Mouse (Mus musculus): ENCODE measurements around the gene Rps13. TPM values are rescaled to one million over a fixed set of nuclear protein-coding genes. Genes with fewer than 3 reads are reported as not detected.
"Not testable (repeated sequence)": the region's sequence is repeated elsewhere in the genome, so short reads cannot be mapped to it uniquely, and the experiment has no call there.

Rps13 gene
- polyA plus RNA-seq (2014; fragmentation: Nextera tagmentation; extraction: Ambion mirVana) = 957 and 981 TPM in 2 replicates

DNA sequence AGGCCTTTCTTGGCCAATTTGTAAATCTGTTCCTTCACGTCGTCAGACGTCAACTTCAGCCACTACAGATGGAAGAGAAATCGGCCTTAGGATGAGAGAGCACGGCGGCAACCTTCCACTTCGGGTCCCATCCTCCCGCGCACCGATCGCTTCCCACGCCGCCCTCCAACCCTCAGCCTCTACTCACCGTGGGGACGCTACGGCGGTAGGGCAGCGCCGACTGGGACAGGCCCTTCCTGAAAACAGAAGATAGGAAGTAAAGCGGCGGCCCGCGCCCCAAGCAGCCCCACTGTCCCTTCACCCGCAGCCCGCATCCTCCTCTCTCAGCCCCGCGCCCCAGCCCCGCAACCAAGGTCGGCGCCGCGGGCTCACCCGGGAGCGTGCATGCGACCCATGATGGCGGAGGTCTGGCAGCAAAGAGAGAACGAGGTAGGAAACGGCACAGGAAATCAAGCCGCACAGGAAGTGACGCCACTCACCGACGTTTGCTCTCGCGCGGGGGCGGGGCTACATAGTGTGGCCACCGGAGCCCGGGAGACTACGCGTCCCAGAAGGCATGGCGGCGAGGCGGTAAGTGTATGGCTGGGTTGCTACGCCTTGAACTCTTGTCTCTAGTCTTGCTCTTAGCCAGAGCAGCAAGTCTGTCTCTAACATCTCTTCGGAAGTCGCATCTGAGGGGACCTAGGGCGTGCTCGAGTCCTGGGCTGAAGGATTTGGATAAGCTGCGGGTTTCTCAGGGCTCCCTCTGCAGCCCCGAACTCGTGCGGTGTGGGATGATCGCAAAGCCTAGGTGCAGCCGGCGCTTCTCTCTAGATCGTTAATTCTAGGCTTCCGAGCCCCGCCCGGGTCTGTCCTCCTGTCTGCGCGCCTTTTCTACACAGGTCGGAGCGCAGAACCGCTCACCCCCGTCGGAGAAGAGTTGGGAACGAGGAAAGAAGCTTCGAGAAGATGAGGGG is at the start of gene Rps13:
Gene Rps13 (minus strand): TSS at position 483 of the 956 bp plus-strand sequence.
- DNase-seq (ENCODE audit: low spot score) (peak; percentile 98), ATAC-seq (ENCODE audit: insufficient number of reproducible peaks, low FRiP score, low TSS enrichment, low read depth) (peak; percentile 98)
- under 1% methylated on average over 78 of the region's 78 CpGs for WGBS
- Histone ChIP-seq H3K9ac (ENCODE audit: low read length) (peak within 1 kb of the TSS; percentile 83), H3K4me1 (ENCODE audit: control insufficient read depth, insufficient read depth, low read length) (0 out of 2 replicates have a peak, but pooled peaks cover 2% of the 10 kb centered on the region), H3K4me2 (ENCODE audit: low read depth, severe bottlenecking) (peak within 1 kb of the TSS; percentile 62), H3K27me3 (ENCODE audit: control insufficient read depth, insufficient read depth, low read length) (no peaks in the 10 kb centered on the region), H3K4me3 (ENCODE audit: low read depth, low read length) (peak within 1 kb of the TSS; percentile 67), H3K27ac (replicated peaks; ENCODE audit: low read depth, low read length) (peak within 1 kb of the TSS; percentile 10; the same call in 1 of the 2 replicates), H3K9me3 (ENCODE audit: control insufficient read depth, low read length) (no peaks in the 10 kb centered on the region), H3K36me3 (ENCODE audit: control insufficient read depth, insufficient read depth, low read length) (peaks cover 13% of the 10 kb centered on the region)

DNA sequence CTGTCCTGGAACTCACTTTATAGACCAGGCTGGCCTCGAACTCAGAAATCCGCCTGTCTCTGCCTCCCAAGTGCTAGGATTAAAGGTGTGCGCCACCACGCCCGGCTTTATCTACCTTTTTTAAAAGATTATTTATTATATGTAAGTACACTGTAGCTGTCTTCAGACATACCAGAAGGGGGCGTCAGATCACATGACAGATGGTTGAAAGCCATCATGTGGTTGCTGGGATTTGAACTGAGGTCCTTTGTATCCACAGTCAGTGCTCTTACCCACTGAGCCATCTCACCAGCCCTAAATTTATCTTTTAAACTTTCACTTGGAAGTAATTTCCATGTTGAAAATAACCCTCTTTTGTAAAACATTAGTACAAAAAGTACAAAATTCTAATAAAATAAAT is 45.2 kb upstream of the Rps13 start:
- not testable (repeated sequence) for H3K4me1 ChIP-seq (ENCODE audit: control insufficient read depth, insufficient read depth, low read length); H3K36me3 ChIP-seq (ENCODE audit: control insufficient read depth, insufficient read depth, low read length); H3K9me3 ChIP-seq (ENCODE audit: control insufficient read depth, low read length); H3K27me3 ChIP-seq (ENCODE audit: control insufficient read depth, insufficient read depth, low read length); DNase-seq (ENCODE audit: low spot score); ATAC-seq (ENCODE audit: insufficient number of reproducible peaks, low FRiP score, low TSS enrichment, low read depth); H3K9ac ChIP-seq (ENCODE audit: low read length); H3K27ac ChIP-seq (replicated peaks; ENCODE audit: low read depth, low read length); H3K4me2 ChIP-seq (ENCODE audit: low read depth, severe bottlenecking); H3K4me3 ChIP-seq (ENCODE audit: low read depth, low read length)
- 91% methylated on average over 6 of the region's 6 CpGs for WGBS

DNA sequence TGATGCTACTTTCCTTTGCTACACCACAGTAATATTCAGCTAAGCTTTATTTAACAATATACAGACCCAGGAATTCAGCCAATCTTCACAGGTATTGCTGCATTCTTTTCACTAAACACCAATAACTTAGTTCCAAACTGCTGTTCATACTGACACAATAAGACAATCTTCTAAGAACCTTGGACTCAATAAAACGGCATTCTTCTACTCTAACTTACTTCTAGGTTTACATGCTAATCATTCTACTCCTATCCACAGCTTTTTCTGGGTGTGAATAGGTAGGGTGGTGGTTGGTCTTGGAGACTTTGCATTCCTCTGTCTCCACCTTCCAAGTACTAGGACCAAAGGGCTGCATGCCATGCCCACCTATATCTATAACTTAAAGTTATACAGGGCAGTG is 40.3 kb upstream of the Rps13 start:
- WGBS = 90% methylated on average over 1 of the region's 1 CpGs
- Histone ChIP-seq H3K4me2 (ENCODE audit: low read depth, severe bottlenecking) (no peak overlapping the region), H3K27ac (replicated peaks; ENCODE audit: low read depth, low read length) (no peak overlapping the region), H3K4me3 (ENCODE audit: low read depth, low read length) (no peak overlapping the region), H3K36me3 (ENCODE audit: control insufficient read depth, insufficient read depth, low read length) (no peaks in the 10 kb centered on the region; the same call in 1 of the 2 replicates), H3K9ac (ENCODE audit: low read length) (no peak overlapping the region), H3K27me3 (ENCODE audit: control insufficient read depth, insufficient read depth, low read length) (no peaks in the 10 kb centered on the region), H3K4me1 (ENCODE audit: control insufficient read depth, insufficient read depth, low read length) (no peaks in the 10 kb centered on the region), H3K9me3 (ENCODE audit: control insufficient read depth, low read length) (no peaks in the 10 kb centered on the region; the same call in 1 of the 2 replicates)
- ATAC-seq (ENCODE audit: insufficient number of reproducible peaks, low FRiP score, low TSS enrichment, low read depth) (no peak), DNase-seq (ENCODE audit: low spot score) (no peak)

DNA sequence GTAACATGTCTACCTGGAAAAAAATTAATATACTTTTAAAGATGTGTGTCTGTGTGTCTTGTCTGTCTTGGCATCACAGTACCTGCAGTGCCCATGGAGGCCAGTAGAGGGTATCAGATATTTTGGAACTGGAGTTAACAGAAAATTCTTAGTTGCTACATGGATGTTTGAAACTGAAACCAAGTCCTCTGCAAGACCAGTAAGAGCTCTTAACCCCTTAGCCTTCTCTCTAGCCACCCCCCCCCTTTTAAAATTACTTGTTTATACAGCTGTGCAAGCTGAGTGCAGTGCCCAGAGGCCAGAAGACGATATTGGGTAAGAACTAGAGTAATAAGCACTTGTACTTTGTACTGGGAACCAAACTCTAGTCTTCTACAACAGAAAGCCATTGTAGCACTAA is 2.2 kb upstream of the Rps13 start:
- DNase-seq (ENCODE audit: low spot score) (peak; percentile 60), ATAC-seq (ENCODE audit: insufficient number of reproducible peaks, low FRiP score, low TSS enrichment, low read depth) (no peak)
- H3K27me3 ChIP-seq (ENCODE audit: control insufficient read depth, insufficient read depth, low read length) = no peaks in the 10 kb centered on the region
- H3K36me3 ChIP-seq (ENCODE audit: control insufficient read depth, insufficient read depth, low read length) = peaks cover 2% of the 10 kb centered on the region; the same call in 1 of the 2 replicates
- no peak overlapping the region for H3K27ac ChIP-seq (replicated peaks; ENCODE audit: low read depth, low read length)
- no peak overlapping the region for H3K4me2 ChIP-seq (ENCODE audit: low read depth, severe bottlenecking)
- H3K4me1 ChIP-seq (ENCODE audit: control insufficient read depth, insufficient read depth, low read length) = 0 out of 2 replicates have a peak, but pooled peaks cover 2% of the 10 kb centered on the region
- WGBS = 75% methylated on average over 1 of the region's 1 CpGs
- H3K4me3 ChIP-seq (ENCODE audit: low read depth, low read length) = no peak overlapping the region
- no peaks in the 10 kb centered on the region for H3K9me3 ChIP-seq (ENCODE audit: control insufficient read depth, low read length)
- H3K9ac ChIP-seq (ENCODE audit: low read length) = no peak overlapping the region

DNA sequence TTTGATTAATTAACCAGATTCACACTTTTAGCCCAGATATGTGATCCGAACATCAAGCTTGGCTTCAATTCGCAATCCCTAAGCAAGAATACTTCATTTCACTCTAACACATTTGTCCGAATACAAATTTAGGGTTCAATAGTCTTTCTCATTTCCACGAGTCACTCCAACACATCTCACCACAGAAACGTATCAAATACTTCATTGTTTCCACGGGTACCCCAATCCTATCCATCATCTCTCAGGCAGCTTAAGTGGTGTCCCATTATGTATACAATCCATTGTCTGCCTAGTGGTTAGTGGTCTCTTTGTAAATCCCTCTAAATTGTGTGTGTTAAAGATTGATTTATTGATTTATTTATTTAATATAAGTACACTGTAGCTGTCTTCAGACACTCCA is 1.1 kb upstream of the Rps13 start:
- 88% methylated on average over 6 of the region's 6 CpGs for WGBS
- H3K36me3 ChIP-seq (ENCODE audit: control insufficient read depth, insufficient read depth, low read length) = peaks cover 8% of the 10 kb centered on the region
- no peak for ATAC-seq (ENCODE audit: insufficient number of reproducible peaks, low FRiP score, low TSS enrichment, low read depth)

DNA sequence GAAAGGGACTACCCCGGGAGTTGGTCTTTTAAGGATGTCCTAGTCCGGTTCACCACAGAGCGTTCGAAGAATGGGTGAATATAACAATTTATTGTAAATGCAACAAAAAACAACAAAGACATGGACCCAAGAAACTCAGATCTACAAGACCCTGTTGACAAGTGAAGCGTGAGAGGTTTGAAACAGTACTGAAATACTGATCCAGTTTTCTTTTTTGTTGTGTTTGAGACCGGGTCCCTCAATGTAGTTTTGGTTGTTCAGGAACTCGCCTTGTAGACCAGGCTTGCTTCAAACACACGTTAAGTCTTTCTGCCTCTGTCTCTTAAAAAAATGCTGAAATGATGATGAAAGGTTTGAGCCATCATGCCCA is 659 bp upstream of the Rps13 start:
- peaks cover 13% of the 10 kb centered on the region for H3K36me3 ChIP-seq (ENCODE audit: control insufficient read depth, insufficient read depth, low read length)
- 0 out of 2 replicates have a peak, but pooled peaks cover 2% of the 10 kb centered on the region for H3K4me1 ChIP-seq (ENCODE audit: control insufficient read depth, insufficient read depth, low read length)
- DNase-seq (ENCODE audit: low spot score) (no peak), ATAC-seq (ENCODE audit: insufficient number of reproducible peaks, low FRiP score, low TSS enrichment, low read depth) (no peak)
- H3K27me3 ChIP-seq (ENCODE audit: control insufficient read depth, insufficient read depth, low read length) = no peaks in the 10 kb centered on the region
- H3K27ac ChIP-seq (replicated peaks; ENCODE audit: low read depth, low read length) = peak overlapping the region; percentile 10; the same call in 1 of the 2 replicates
- no peaks in the 10 kb centered on the region for H3K9me3 ChIP-seq (ENCODE audit: control insufficient read depth, low read length)
- H3K4me2 ChIP-seq (ENCODE audit: low read depth, severe bottlenecking) = peak overlapping the region; percentile 62
- peak overlapping the region; percentile 67 for H3K4me3 ChIP-seq (ENCODE audit: low read depth, low read length)
- H3K9ac ChIP-seq (ENCODE audit: low read length) = peak overlapping the region; percentile 83
- WGBS = 22% methylated on average over 8 of the region's 8 CpGs

More for the DNA sequence above, 1.1 kb upstream of the Rps13 start:
- H3K27ac ChIP-seq (replicated peaks; ENCODE audit: low read depth, low read length) = no peak overlapping the region
- no peak for DNase-seq (ENCODE audit: low spot score)
- no peaks in the 10 kb centered on the region for H3K9me3 ChIP-seq (ENCODE audit: control insufficient read depth, low read length)
- H3K4me2 ChIP-seq (ENCODE audit: low read depth, severe bottlenecking) = no peak overlapping the region; the same call in 1 of the 2 replicates
- H3K27me3 ChIP-seq (ENCODE audit: control insufficient read depth, insufficient read depth, low read length) = no peaks in the 10 kb centered on the region
- no peak overlapping the region for H3K9ac ChIP-seq (ENCODE audit: low read length)
- H3K4me1 ChIP-seq (ENCODE audit: control insufficient read depth, insufficient read depth, low read length) = 0 out of 2 replicates have a peak, but pooled peaks cover 2% of the 10 kb centered on the region
- no peak overlapping the region; the same call in 1 of the 2 replicates for H3K4me3 ChIP-seq (ENCODE audit: low read depth, low read length)

DNA sequence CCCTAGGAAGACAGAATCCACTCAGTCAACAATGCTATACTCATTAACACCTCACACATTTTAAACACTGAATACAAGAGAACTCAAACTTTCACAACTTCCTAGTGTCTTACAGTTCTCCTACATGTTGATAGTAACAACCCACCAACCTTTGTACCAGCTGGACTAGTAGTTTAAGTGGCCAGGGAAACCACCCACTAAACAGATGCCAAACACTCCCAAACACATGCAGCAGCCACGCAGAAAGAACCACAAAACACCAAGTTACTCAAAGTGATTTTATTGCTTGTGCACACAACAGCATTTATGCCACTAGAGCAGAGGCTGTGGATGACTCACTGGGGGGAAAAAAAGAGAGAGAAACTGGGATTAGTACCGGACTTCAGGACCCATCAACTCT is 2.7 kb downstream of the Rps13 start:
- peaks cover 13% of the 10 kb centered on the region for H3K36me3 ChIP-seq (ENCODE audit: control insufficient read depth, insufficient read depth, low read length)
- H3K4me3 ChIP-seq (ENCODE audit: low read depth, low read length) = no peak overlapping the region
- no peaks in the 10 kb centered on the region for H3K27me3 ChIP-seq (ENCODE audit: control insufficient read depth, insufficient read depth, low read length)
- 0 out of 2 replicates have a peak, but pooled peaks cover 2% of the 10 kb centered on the region for H3K4me1 ChIP-seq (ENCODE audit: control insufficient read depth, insufficient read depth, low read length)
- no peaks in the 10 kb centered on the region for H3K9me3 ChIP-seq (ENCODE audit: control insufficient read depth, low read length)
- DNase-seq (ENCODE audit: low spot score) = no peak
- no peak overlapping the region for H3K27ac ChIP-seq (replicated peaks; ENCODE audit: low read depth, low read length)
- H3K9ac ChIP-seq (ENCODE audit: low read length) = no peak overlapping the region
- no peak overlapping the region for H3K4me2 ChIP-seq (ENCODE audit: low read depth, severe bottlenecking)
- WGBS = 97% methylated on average over 2 of the region's 2 CpGs
- ATAC-seq (ENCODE audit: insufficient number of reproducible peaks, low FRiP score, low TSS enrichment, low read depth) = no peak

DNA sequence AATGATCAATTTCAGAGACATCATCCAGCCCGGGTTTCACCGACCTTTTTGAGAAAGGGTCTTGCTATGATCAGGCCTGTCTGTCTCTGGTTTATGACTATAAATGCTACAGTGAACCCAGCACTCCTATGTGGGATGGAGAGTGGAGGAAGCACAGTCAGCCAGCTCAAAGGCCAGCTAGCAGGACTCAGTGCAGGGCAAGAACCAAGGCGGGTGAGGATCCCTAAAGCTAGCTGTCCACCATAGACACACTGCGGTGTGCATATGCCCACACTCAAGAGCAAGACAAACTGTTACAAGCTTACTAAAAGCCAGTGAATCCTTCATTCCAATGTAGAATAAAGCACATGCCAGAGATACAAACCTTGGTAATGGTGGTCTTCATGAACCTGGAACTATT is 4.1 kb downstream of the Rps13 start:
- no peak for DNase-seq (ENCODE audit: low spot score)
- Histone ChIP-seq H3K4me3 (ENCODE audit: low read depth, low read length) (no peak overlapping the region), H3K4me2 (ENCODE audit: low read depth, severe bottlenecking) (no peak overlapping the region), H3K36me3 (ENCODE audit: control insufficient read depth, insufficient read depth, low read length) (peaks cover 13% of the 10 kb centered on the region), H3K9me3 (ENCODE audit: control insufficient read depth, low read length) (no peaks in the 10 kb centered on the region), H3K9ac (ENCODE audit: low read length) (no peak overlapping the region), H3K27ac (replicated peaks; ENCODE audit: low read depth, low read length) (no peak overlapping the region), H3K4me1 (ENCODE audit: control insufficient read depth, insufficient read depth, low read length) (0 out of 2 replicates have a peak, but pooled peaks cover 2% of the 10 kb centered on the region), H3K27me3 (ENCODE audit: control insufficient read depth, insufficient read depth, low read length) (no peaks in the 10 kb centered on the region)
- WGBS = 94% methylated on average over 4 of the region's 4 CpGs
- no peak for ATAC-seq (ENCODE audit: insufficient number of reproducible peaks, low FRiP score, low TSS enrichment, low read depth)

All from limb, embryonic 11.5 days (tissue).